Mouse (Mus musculus) MEL (cell line): ENCODE measurements at regions not wholly inside any gene's neighbourhood (a gene's known extent, or its start where the extent isn't known, plus 50 kb on each side); places are given as distances from the start of the nearest gene placed in this dataset.

Source experiments
- DNase-seq: peaks from one replicate; pipeline ENCODE4 v3.0.0; 2011; ENCODE audit warnings: low read depth, low spot score
- H3K27ac ChIP-seq: 2 replicates; pipeline ENCODE4 v1.5.1; 2012; ENCODE audit warnings: low read depth, mild to moderate bottlenecking, control low read depth, low read length, moderate library complexity; ENCODE audit not compliant: control insufficient read depth
- H3K27me3 ChIP-seq, 2 experiments: fragments of 150-350 bp in 1 of 2; sonication (generic) in 1 of 2; 2 replicates each; pipeline ENCODE4 v1.6.1; 2012; ENCODE audit warnings: low read length in 2 of 2, mild to moderate bottlenecking in 2 of 2, improper control_type of control experiment in 1 of 2, moderate library complexity in 1 of 2; ENCODE audit not compliant: insufficient read depth in 2 of 2, control insufficient read depth in 1 of 2
- H3K36me3 ChIP-seq, 2 experiments: 2 replicates each; pipeline ENCODE4 v1.6.1; 2012 to 2014; ENCODE audit warnings: low read length in 2 of 2, improper control_type of control experiment in 1 of 2, inconsistent platforms in 1 of 2, mild to moderate bottlenecking in 1 of 2; ENCODE audit not compliant: insufficient read depth in 2 of 2, control insufficient read depth in 1 of 2
- H3K4me1 ChIP-seq, 2 experiments: fragments of 150-350 bp in 1 of 2; sonication (generic) in 1 of 2; 2 replicates each; pipeline ENCODE4 v1.6.1; 2012; ENCODE audit warnings: low read length in 2 of 2, improper control_type of control experiment in 1 of 2, mild to moderate bottlenecking in 1 of 2; ENCODE audit not compliant: insufficient read depth in 2 of 2, control insufficient read depth in 1 of 2
- H3K4me3 ChIP-seq, 2 experiments: fragments of 150-350 bp in 1 of 2; sonication (generic) in 1 of 2; 2 replicates each; pipeline ENCODE4 v1.5.1; 2012; ENCODE audit warnings: low read depth in 2 of 2, low read length in 2 of 2, mild to moderate bottlenecking in 2 of 2, moderate library complexity in 2 of 2, control low read depth in 1 of 2, improper control_type of control experiment in 1 of 2; ENCODE audit not compliant: control insufficient read depth in 1 of 2, insufficient read depth in 1 of 2
- H3K79me2 ChIP-seq: 2 replicates; pipeline ENCODE4 v1.6.1; 2012; ENCODE audit warnings: mild to moderate bottlenecking, low read length, moderate library complexity; ENCODE audit not compliant: control insufficient read depth, poor library complexity, insufficient read depth
- H3K9ac ChIP-seq: 2 replicates; pipeline ENCODE4 v1.6.1; 2012; ENCODE audit warnings: low read depth, mild to moderate bottlenecking, control low read depth, low read length, moderate library complexity; ENCODE audit not compliant: control insufficient read depth, poor library complexity, severe bottlenecking
- H3K9me3 ChIP-seq: fragments of 150-350 bp; sonication (generic); replicated peaks from 2 replicates; pipeline ENCODE4 v1.6.1; 2012; ENCODE audit warnings: mild to moderate bottlenecking, low read length, improper control_type of control experiment, moderate library complexity; ENCODE audit not compliant: insufficient read depth
- BHLHE40 ChIP-seq: IDR thresholded peaks from 2 replicates; pipeline ENCODE4 v1.6.1; 2012; ENCODE audit warnings: low read depth, mild to moderate bottlenecking, inconsistent platforms, low read length, improper control_type of control experiment, borderline replicate concordance
- CTCF ChIP-seq, 3 experiments: IDR thresholded peaks in 2 of 3; conservative IDR thresholded peaks in 1 of 3; 2 replicates each; pipeline ENCODE4 v1.5.1; 2011 to 2012; ENCODE audit warnings: low read length in 3 of 3, low read depth in 2 of 3, mild to moderate bottlenecking in 2 of 3, improper control_type of control experiment in 1 of 3, inconsistent platforms in 1 of 3, mixed read lengths in 1 of 3, moderate library complexity in 1 of 3; ENCODE audit not compliant: control insufficient read depth in 1 of 3, insufficient read depth in 1 of 3, poor library complexity in 1 of 3, severe bottlenecking in 1 of 3
- E2F4 ChIP-seq: IDR thresholded peaks from 2 replicates; pipeline ENCODE4 v1.6.1; 2011; ENCODE audit warnings: low read depth, low read length, improper control_type of control experiment, borderline replicate concordance
- ELF1 ChIP-seq: IDR thresholded peaks from 2 replicates; pipeline ENCODE4 v1.6.1; 2014; ENCODE audit warnings: low read depth, mild to moderate bottlenecking, inconsistent platforms, low read length, improper control_type of control experiment, moderate library complexity
- EP300 ChIP-seq, 2 experiments: IDR thresholded peaks; 2 replicates each; pipeline ENCODE4 v1.6.1; 2011; ENCODE audit warnings: improper control_type of control experiment in 2 of 2, low read length in 2 of 2, low read depth in 1 of 2, mild to moderate bottlenecking in 1 of 2
- ETS1 ChIP-seq: IDR thresholded peaks from 2 replicates; pipeline ENCODE4 v1.6.1; 2012; ENCODE audit warnings: low read depth, mild to moderate bottlenecking, inconsistent platforms, low read length, improper control_type of control experiment, moderate library complexity
- GATA1 ChIP-seq: IDR thresholded peaks from 2 replicates; pipeline ENCODE4 v1.6.1; 2011; ENCODE audit warnings: low read depth, low read length, improper control_type of control experiment
- HCFC1 ChIP-seq: IDR thresholded peaks from 2 replicates; pipeline ENCODE4 v1.6.1; 2012; ENCODE audit warnings: low read depth, mild to moderate bottlenecking, inconsistent platforms, low read length, improper control_type of control experiment, moderate library complexity
- KAT2A ChIP-seq: conservative IDR thresholded peaks from 2 replicates; pipeline ENCODE4 v1.6.1; 2012; ENCODE audit warnings: low read depth, low read length, improper control_type of control experiment, inconsistent platforms
- MAFK ChIP-seq: IDR thresholded peaks from 2 replicates; pipeline ENCODE4 v1.6.1; 2011; ENCODE audit warnings: low read depth, mild to moderate bottlenecking, low read length, improper control_type of control experiment, borderline replicate concordance
- MAX ChIP-seq: IDR thresholded peaks from 2 replicates; pipeline ENCODE4 v1.6.1; 2011; ENCODE audit warnings: low read length, improper control_type of control experiment
- MAZ ChIP-seq: IDR thresholded peaks from 2 replicates; pipeline ENCODE4 v1.6.1; 2012; ENCODE audit warnings: low read depth, mild to moderate bottlenecking, inconsistent platforms, low read length, improper control_type of control experiment
- MEF2A ChIP-seq: IDR thresholded peaks from 2 replicates; pipeline ENCODE4 v1.6.1; 2014; ENCODE audit warnings: low read depth, mild to moderate bottlenecking, inconsistent platforms, low read length, improper control_type of control experiment; ENCODE audit not compliant: poor library complexity, insufficient replicate concordance, severe bottlenecking; ENCODE audit errors: extremely low read depth
- MYC ChIP-seq: IDR thresholded peaks from 2 replicates; pipeline ENCODE4 v1.6.1; 2011; ENCODE audit warnings: low read depth, mild to moderate bottlenecking, low read length, improper control_type of control experiment, moderate library complexity
- NELFE ChIP-seq: IDR thresholded peaks from 2 replicates; pipeline ENCODE4 v1.6.1; 2011; ENCODE audit warnings: low read depth, low read length, improper control_type of control experiment
- NRF1 ChIP-seq: IDR thresholded peaks from 2 replicates; pipeline ENCODE4 v1.6.1; 2014; ENCODE audit warnings: low read depth, mild to moderate bottlenecking, inconsistent platforms, low read length, improper control_type of control experiment, moderate library complexity; ENCODE audit not compliant: poor library complexity, insufficient read depth, severe bottlenecking
- POLR2AphosphoS2 ChIP-seq: IDR thresholded peaks from 2 replicates; pipeline ENCODE4 v1.6.1; 2011; ENCODE audit warnings: low read length, improper control_type of control experiment
- POLR2AphosphoS5 ChIP-seq: IDR thresholded peaks from 2 replicates; pipeline ENCODE4 v1.6.1; 2012; ENCODE audit warnings: low read depth, borderline replicate concordance, mild to moderate bottlenecking, inconsistent platforms, low read length, moderate library complexity, mixed read lengths
- RAD21 ChIP-seq: IDR thresholded peaks from 2 replicates; pipeline ENCODE4 v1.6.1; 2011; ENCODE audit warnings: mild to moderate bottlenecking, low read depth, low read length, improper control_type of control experiment
- SIN3A ChIP-seq: IDR thresholded peaks from 2 replicates; pipeline ENCODE4 v1.6.1; 2012; ENCODE audit warnings: low read length, improper control_type of control experiment, inconsistent platforms
- SMC3 ChIP-seq: IDR thresholded peaks from 2 replicates; pipeline ENCODE4 v1.6.1; 2011; ENCODE audit warnings: low read depth, low read length, improper control_type of control experiment
- TAL1 ChIP-seq: IDR thresholded peaks from 2 replicates; pipeline ENCODE4 v1.6.1; 2012; ENCODE audit warnings: mild to moderate bottlenecking, inconsistent platforms, low read length, moderate library complexity, mixed read lengths
- TBP ChIP-seq: IDR thresholded peaks from 2 replicates; pipeline ENCODE4 v1.8.0; 2011; ENCODE audit warnings: low read depth, low read length, improper control_type of control experiment
- TCF12 ChIP-seq: IDR thresholded peaks from 2 replicates; pipeline ENCODE4 v1.6.1; 2014; ENCODE audit warnings: low read depth, mild to moderate bottlenecking, inconsistent platforms, low read length, improper control_type of control experiment, moderate library complexity
- UBTF ChIP-seq: IDR thresholded peaks from 2 replicates; pipeline ENCODE4 v1.6.1; 2012; ENCODE audit warnings: low read depth, mild to moderate bottlenecking, inconsistent platforms, low read length, improper control_type of control experiment, moderate library complexity, borderline replicate concordance; ENCODE audit not compliant: insufficient read depth
- ZC3H11A ChIP-seq: IDR thresholded peaks from 2 replicates; pipeline ENCODE4 v1.6.1; 2012; ENCODE audit warnings: low read depth, mild to moderate bottlenecking, inconsistent platforms, low read length, improper control_type of control experiment
- ZNF384 ChIP-seq: IDR thresholded peaks from 2 replicates; pipeline ENCODE4 v1.6.1; 2012; ENCODE audit warnings: low read depth, mild to moderate bottlenecking, inconsistent platforms, low read length, improper control_type of control experiment

DNA sequence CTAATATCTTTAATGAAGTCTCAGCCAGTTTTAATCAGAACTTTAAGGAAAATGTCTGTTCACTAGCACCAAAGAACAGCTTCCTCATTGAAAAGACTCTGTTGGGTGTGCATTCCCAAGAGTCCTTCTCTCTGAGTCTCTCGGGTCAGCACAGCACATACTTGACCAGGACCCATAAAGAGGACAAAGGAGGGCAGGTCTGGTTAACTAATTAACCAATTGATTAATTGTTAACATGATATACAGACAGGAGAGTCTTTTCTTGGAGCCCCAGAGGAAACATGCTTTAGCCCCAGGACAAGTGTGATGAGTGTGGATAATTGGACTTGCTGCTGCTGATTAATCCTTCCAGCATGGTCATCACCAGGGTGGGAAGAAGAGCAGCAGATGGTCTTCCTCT, 93.7 kb downstream of the Gm12689 start:
- Histone ChIP-seq H3K4me3 (no peak overlapping the region), H3K4me1 (no peaks in the 10 kb centered on the region), H3K36me3 (no peaks in the 10 kb centered on the region), H3K9me3 (no peaks in the 10 kb centered on the region), H3K27ac (no peak overlapping the region), H3K9ac (no peak overlapping the region), H3K79me2 (no peaks in the 10 kb centered on the region), H3K27me3 (no peaks in the 10 kb centered on the region)
- DNase-seq, result no peak
- TF ChIP-seq CTCF (IDR thresholded peaks at IDR 0.05 in 2 of 3, conservative IDR thresholded peaks at IDR 0.05 in 1 of 3; ENCODE audit: control insufficient read depth in 1 of 3, insufficient read depth in 1 of 3, low read depth in 2 of 3, low read length in 3 of 3, poor library complexity in 1 of 3, severe bottlenecking in 1 of 3) (no peak), TCF12 (no peak), MEF2A (no peak), SIN3A (no peak), EP300 (IDR thresholded peaks at IDR 0.05; ENCODE audit: low read depth in 1 of 2, low read length in 2 of 2) (no peak), RAD21 (no peak), ELF1 (no peak), HCFC1 (no peak), MAZ (no peak), ZC3H11A (no peak), UBTF (no peak), MYC (no peak), MAFK (no peak), NRF1 (no peak), POLR2AphosphoS2 (no peak), ETS1 (no peak), POLR2AphosphoS5 (no peak), ZNF384 (no peak)

DNA sequence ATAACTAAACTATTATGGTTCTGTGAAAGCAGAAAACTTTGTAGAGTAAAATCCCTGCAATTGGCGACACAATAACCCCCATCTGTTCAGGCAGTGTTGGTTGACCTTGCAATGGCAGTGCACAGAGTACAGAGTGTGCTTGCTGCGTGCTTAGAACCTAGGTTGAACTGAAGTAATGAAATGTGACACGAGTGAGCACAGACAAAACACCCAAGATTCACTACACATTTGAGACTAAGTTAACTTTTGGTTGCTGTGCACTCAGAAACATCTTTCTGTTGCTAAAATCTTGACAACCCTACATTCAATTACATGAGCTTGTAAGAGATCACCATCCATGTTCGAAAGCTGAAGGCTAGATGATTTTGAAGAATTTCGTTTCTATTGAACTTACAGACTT, 97.3 kb downstream of the Gm12689 start:
- no peak overlapping the region for H3K4me3 ChIP-seq
- no peak for TF ChIP-seq UBTF
- no peak for TF ChIP-seq MAZ
- no peak for TF ChIP-seq TAL1
- no peak for TF ChIP-seq TCF12
- no peak for TF ChIP-seq POLR2AphosphoS2
- TF ChIP-seq SIN3A, result no peak
- TF ChIP-seq KAT2A, result no peak
- no peak for TF ChIP-seq SMC3
- TF ChIP-seq NELFE, result no peak
- no peak for TF ChIP-seq GATA1
- no peak for TF ChIP-seq MYC
- no peak for TF ChIP-seq RAD21
- no peak for TF ChIP-seq BHLHE40
- no peak for TF ChIP-seq E2F4
- TF ChIP-seq NRF1, result no peak
- TF ChIP-seq MAX, result no peak
- no peak for TF ChIP-seq TBP
- no peak for TF ChIP-seq MEF2A
- no peak for TF ChIP-seq ZC3H11A
- no peaks in the 10 kb centered on the region for H3K36me3 ChIP-seq
- H3K79me2 ChIP-seq, result no peaks in the 10 kb centered on the region
- H3K9ac ChIP-seq, result no peak overlapping the region
- no peak for DNase-seq
- H3K4me1 ChIP-seq, result no peaks in the 10 kb centered on the region
- no peaks in the 10 kb centered on the region for H3K9me3 ChIP-seq
- H3K27ac ChIP-seq, result no peak overlapping the region
- H3K27me3 ChIP-seq, result no peaks in the 10 kb centered on the region
